Mouse (Mus musculus) naive thymus-derived CD4-positive, alpha-beta T cell, adult 2 months (primary cell): Measurements from ENCODE around the gene Rab3c.

Experiments used
- DNase-seq: peaks from one replicate; pipeline ENCODE4 v3.0.0-alpha.2; 2011; ENCODE audit warnings: low read depth

Gene Rab3c

GRCm38 (mm10) chr13:110019774-110020173, 261.0 kb downstream of the Rab3c start:
- DNase-seq: no peak

GRCm38 (mm10) chr13:110018941-110019743, 261.7 kb downstream of the Rab3c start:
- DNase-seq: peak; percentile 42

GRCm38 (mm10) chr13:110018431-110018901, 262.3 kb downstream of the Rab3c start:
- peak; percentile 85 for DNase-seq

GRCm38 (mm10) chr13:110012029-110012428, 268.8 kb downstream of the Rab3c start:
- no peak for DNase-seq

GRCm38 (mm10) chr13:110010876-110011275, 269.9 kb downstream of the Rab3c start:
- no peak for DNase-seq

GRCm38 (mm10) chr13:110008539-110008938, 272.3 kb downstream of the Rab3c start:
- no peak for DNase-seq

- no peak for DNase-seq
Observed at GRCm38 (mm10) chr13:110006106-110006781, 274.6 kb downstream of the Rab3c start.
